Mouse (Mus musculus) midbrain, embryonic 14.5 days (tissue): Measurements from ENCODE around the gene Hmcn1. TPM values are rescaled to one million over a fixed set of nuclear protein-coding genes. Genes with fewer than 3 reads are reported as not detected.

Source experiments
- ATAC-seq: fragments of 200-750 bp; cut with Nextera tagmentation; 2 replicates; pipeline ENCODE4 v1.8.0; 2017; ENCODE audit warnings: moderate number of reproducible peaks, moderate library complexity; ENCODE audit not compliant: low FRiP score, low TSS enrichment
- DNase-seq: peaks from one replicate; pipeline ENCODE4 v3.0.0-alpha.2; 2015
- H3K27ac ChIP-seq: fragments of 300-500 bp; sonication (generic); replicated peaks from 2 replicates; pipeline ENCODE4 v1.5.1; 2014; ENCODE audit warnings: mild to moderate bottlenecking, low read depth, low read length, moderate library complexity
- H3K27me3 ChIP-seq: fragments of 300-500 bp; sonication (generic); 2 replicates; pipeline ENCODE4 v1.6.1; 2014; ENCODE audit warnings: low read length, control low read depth, mixed read lengths; ENCODE audit not compliant: control insufficient read depth, insufficient read depth
- H3K36me3 ChIP-seq: fragments of 300-500 bp; sonication (generic); 2 replicates; pipeline ENCODE4 v1.6.1; 2014; ENCODE audit warnings: low read length, control low read depth; ENCODE audit not compliant: control insufficient read depth, insufficient read depth
- H3K4me1 ChIP-seq: fragments of 300-500 bp; sonication (generic); 2 replicates; pipeline ENCODE4 v1.6.1; 2014; ENCODE audit warnings: mild to moderate bottlenecking, antibody characterized with exemption, low read length, control low read depth; ENCODE audit not compliant: control insufficient read depth, insufficient read depth
- H3K4me2 ChIP-seq: fragments of 300-500 bp; sonication (generic); 2 replicates; pipeline ENCODE4 v1.6.1; 2014; ENCODE audit warnings: mild to moderate bottlenecking, low read length, moderate library complexity
- H3K4me3 ChIP-seq: fragments of 300-500 bp; sonication (generic); replicated peaks from 2 replicates; pipeline ENCODE4 v1.5.1; 2014; ENCODE audit warnings: low read depth, low read length
- H3K9ac ChIP-seq: fragments of 300-500 bp; sonication (generic); replicated peaks from 2 replicates; pipeline ENCODE4 v1.6.1; 2014; ENCODE audit warnings: mild to moderate bottlenecking, low read length, moderate library complexity
- H3K9me3 ChIP-seq: fragments of 300-500 bp; sonication (generic); 2 replicates; pipeline ENCODE4 v1.6.1; 2016; ENCODE audit warnings: low read length, control low read depth, mixed read lengths; ENCODE audit not compliant: control insufficient read depth
- WGBS: fragments of 180-500 bp; shearing (Covaris S2); extraction: QIAGEN DNeasy Blood & Tissue Kit; methylation state at CpG from one replicate; pipeline ENCODE4 v1.1.7; 2014; 5-methylcytosine and 5-hydroxymethylcytosine counted together
- polyA plus RNA-seq: library from polyadenylated mRNA; unstranded; fragments of >200 nt; fragmentation: Nextera tagmentation; extraction: Ambion mirVana; gene quantifications from 2 replicates; pipeline ENCODE4 v1.2.1, GENCODE M21; 2014

Gene Hmcn1
- polyA plus RNA-seq, 1 experiment from 2014 or later, result 1.5 TPM

GRCm38 (mm10) chr1:150645314-150645713 is 347.9 kb downstream of the Hmcn1 start:
- no peak overlapping the region for H3K4me3 ChIP-seq
- no peak for ATAC-seq
- no peaks in the 10 kb centered on the region for H3K27me3 ChIP-seq
- no peaks in the 10 kb centered on the region for H3K9me3 ChIP-seq
- H3K9ac ChIP-seq, result no peak overlapping the region
- no peaks in the 10 kb centered on the region for H3K36me3 ChIP-seq
- no peaks in the 10 kb centered on the region for H3K4me1 ChIP-seq
- no peak for DNase-seq
- H3K4me2 ChIP-seq, result no peak overlapping the region
- WGBS, result 90% methylated on average over 1 of the region's 1 CpGs
- H3K27ac ChIP-seq, result no peak overlapping the region

GRCm38 (mm10) chr1:150639522-150639921 is 353.7 kb downstream of the Hmcn1 start:
- H3K36me3 ChIP-seq, result no peaks in the 10 kb centered on the region
- H3K4me3 ChIP-seq, result no peak overlapping the region
- no peak overlapping the region for H3K9ac ChIP-seq
- no peaks in the 10 kb centered on the region for H3K4me1 ChIP-seq
- DNase-seq (peak; percentile 2), ATAC-seq (no peak)
- H3K27ac ChIP-seq, result no peak overlapping the region
- no peak overlapping the region for H3K4me2 ChIP-seq
- WGBS, result 68% methylated on average over 6 of the region's 6 CpGs
- no peaks in the 10 kb centered on the region for H3K9me3 ChIP-seq
- H3K27me3 ChIP-seq, result no peaks in the 10 kb centered on the region

- 71% methylated on average over 4 of the region's 4 CpGs for WGBS
- Histone ChIP-seq H3K27me3 (no peaks in the 10 kb centered on the region), H3K4me3 (no peak overlapping the region), H3K4me2 (no peak overlapping the region), H3K9me3 (no peaks in the 10 kb centered on the region), H3K4me1 (no peaks in the 10 kb centered on the region), H3K36me3 (no peaks in the 10 kb centered on the region), H3K9ac (no peak overlapping the region), H3K27ac (no peak overlapping the region)
- ATAC-seq (no peak), DNase-seq (no peak)
Measured at GRCm38 (mm10) chr1:150632506-150632905, 360.7 kb downstream of the Hmcn1 start.

- H3K4me1 ChIP-seq, result no peaks in the 10 kb centered on the region
- H3K27ac ChIP-seq, result no peak overlapping the region
- H3K4me2 ChIP-seq, result no peak overlapping the region
- H3K4me3 ChIP-seq, result no peak overlapping the region
- DNase-seq (no peak), ATAC-seq (no peak)
- no peak overlapping the region for H3K9ac ChIP-seq
- H3K27me3 ChIP-seq, result no peaks in the 10 kb centered on the region
- no peaks in the 10 kb centered on the region for H3K36me3 ChIP-seq
- 92% methylated on average over 3 of the region's 3 CpGs for WGBS
- H3K9me3 ChIP-seq, result no peaks in the 10 kb centered on the region
Measured at GRCm38 (mm10) chr1:150631856-150632171, 361.4 kb downstream of the Hmcn1 start.

- H3K9me3 ChIP-seq, result no peaks in the 10 kb centered on the region
- ATAC-seq (no peak; the same call in 1 of the 2 replicates), DNase-seq (peak; percentile 40)
- no peak overlapping the region for H3K4me2 ChIP-seq
- no peaks in the 10 kb centered on the region for H3K36me3 ChIP-seq
- no peak overlapping the region for H3K9ac ChIP-seq
- WGBS, result 67% methylated on average over 17 of the region's 17 CpGs
- no peak overlapping the region for H3K27ac ChIP-seq
- H3K4me3 ChIP-seq, result no peak overlapping the region
- H3K4me1 ChIP-seq, result no peaks in the 10 kb centered on the region
- H3K27me3 ChIP-seq, result no peaks in the 10 kb centered on the region
Measured at GRCm38 (mm10) chr1:150631035-150631855, 362.0 kb downstream of the Hmcn1 start.

- Histone ChIP-seq H3K4me3 (no peak overlapping the region), H3K4me1 (no peaks in the 10 kb centered on the region), H3K9me3 (no peaks in the 10 kb centered on the region), H3K9ac (no peak overlapping the region), H3K36me3 (no peaks in the 10 kb centered on the region), H3K27me3 (no peaks in the 10 kb centered on the region), H3K27ac (no peak overlapping the region), H3K4me2 (no peak overlapping the region)
- DNase-seq, result no peak
- no peak for ATAC-seq
- WGBS, result 94% methylated on average over 2 of the region's 2 CpGs
Measured at GRCm38 (mm10) chr1:150623226-150623625, 370.0 kb downstream of the Hmcn1 start.

GRCm38 (mm10) chr1:150610539-150610938 is 382.7 kb downstream of the Hmcn1 start:
- H3K27me3 ChIP-seq, result no peaks in the 10 kb centered on the region
- no peak for DNase-seq
- no peak overlapping the region for H3K4me3 ChIP-seq
- no peaks in the 10 kb centered on the region for H3K4me1 ChIP-seq
- 81% methylated on average over 9 of the region's 9 CpGs for WGBS
- H3K9ac ChIP-seq, result no peak overlapping the region
- ATAC-seq, result no peak
- H3K4me2 ChIP-seq, result no peak overlapping the region
- no peaks in the 10 kb centered on the region for H3K9me3 ChIP-seq
- no peaks in the 10 kb centered on the region for H3K36me3 ChIP-seq
- H3K27ac ChIP-seq, result no peak overlapping the region

- DNase-seq (no peak), ATAC-seq (no peak)
- H3K27me3 ChIP-seq, result no peaks in the 10 kb centered on the region
- no peak overlapping the region for H3K27ac ChIP-seq
- H3K4me2 ChIP-seq, result no peak overlapping the region
- H3K4me1 ChIP-seq, result no peaks in the 10 kb centered on the region
- no peak overlapping the region for H3K4me3 ChIP-seq
- no peaks in the 10 kb centered on the region for H3K9me3 ChIP-seq
- 96% methylated on average over 4 of the region's 4 CpGs for WGBS
- no peaks in the 10 kb centered on the region for H3K36me3 ChIP-seq
- no peak overlapping the region for H3K9ac ChIP-seq
Measured at GRCm38 (mm10) chr1:150606173-150606572, 387.1 kb downstream of the Hmcn1 start.

GRCm38 (mm10) chr1:150593614-150594013 is 399.6 kb downstream of the Hmcn1 start:
- DNase-seq (no peak), ATAC-seq (no peak)
- H3K9ac ChIP-seq, result no peak overlapping the region
- H3K4me2 ChIP-seq, result no peak overlapping the region
- H3K9me3 ChIP-seq, result no peaks in the 10 kb centered on the region
- H3K36me3 ChIP-seq, result no peaks in the 10 kb centered on the region
- H3K4me1 ChIP-seq, result no peaks in the 10 kb centered on the region
- no peak overlapping the region for H3K27ac ChIP-seq
- H3K4me3 ChIP-seq, result no peak overlapping the region
- H3K27me3 ChIP-seq, result no peaks in the 10 kb centered on the region
- 92% methylated on average over 13 of the region's 13 CpGs for WGBS
